Mouse (Mus musculus) spleen, adult 2 months (tissue): Measurements from ENCODE around the gene Nsmce1.
"Not testable (repeated sequence)": the region's sequence is repeated elsewhere in the genome, so short reads cannot be mapped to it uniquely, and the experiment has no call there.

ENCODE experiments used
- CTCF ChIP-seq: fragments of 200-500 bp; IDR thresholded peaks from 2 replicates; pipeline ENCODE4 v1.5.1; 2011; ENCODE audit warnings: mild to moderate bottlenecking, inconsistent platforms; ENCODE audit not compliant: insufficient read depth, insufficient read length, insufficient replicate concordance; ENCODE audit errors: extremely low read depth
- POLR2A ChIP-seq: fragments of 200-500 bp; IDR thresholded peaks from 2 replicates; pipeline ENCODE4 v1.6.1; 2011; ENCODE audit warnings: low read depth, low read length, inconsistent platforms

GRCm38 (mm10) chr7:125428816-125429500, 62.4 kb downstream of the Nsmce1 start:
- TF ChIP-seq POLR2A, CTCF: not testable (repeated sequence)
